Mouse (Mus musculus) liver, adult 10 weeks (tissue): ENCODE results near the gene Syn2. TPM values are rescaled to one million over a fixed set of nuclear protein-coding genes. Genes with fewer than 3 reads are reported as not detected.

Source experiments
- polyA plus RNA-seq: library from polyadenylated mRNA; stranded (reverse); fragments of 350-450 nt; fragmentation: Illumina TruSeq; extraction: RNeasy Lipid Tissue Mini Kit (QIAGEN cat#74804); gene quantifications from one replicate; pipeline ENCODE4 v1.2.3, GENCODE M21; 2014; ENCODE audit warnings: low read depth, low replicate concordance

Syn2 gene
- not detected for polyA plus RNA-seq

GRCm38 (mm10) chr6:115134501-115135331, at the start of gene Syn2:
Syn2 (plus strand) TSS chr6:115134902.

GRCm38 (mm10) chr6:115227043-115227442, 92.3 kb downstream of the Syn2 start, which contains the start of gene Gm17482:
Gm17482 (plus strand) TSS chr6:115227343.

GRCm38 (mm10) chr6:115252099-115252873, 117.6 kb downstream of the Syn2 start, which contains the start of gene Timp4:
Timp4 (minus strand) TSS chr6:115252205.

Other genes with a start within 250 kb of the Syn2 start
- gene Vgll4, start 164.9 kb upstream of the Syn2 start, polyA plus RNA-seq, result 3.5 TPM
- 2.9 TPM for gene Tamm41, start 97.0 kb upstream of the Syn2 start, polyA plus RNA-seq
- not detected for gene Gm17482, start 92.4 kb downstream of the Syn2 start, polyA plus RNA-seq
- not detected for gene Timp4, start 117.3 kb downstream of the Syn2 start, polyA plus RNA-seq
- 18.8 TPM for gene Pparg, start 226.0 kb downstream of the Syn2 start, polyA plus RNA-seq